Mouse (Mus musculus) ES-CJ7 (cell line): ENCODE measurements at regions not wholly inside any gene's neighbourhood (a gene's known extent, or its start where the extent isn't known, plus 50 kb on each side); places are given as distances from the start of the nearest gene placed in this dataset.
A peak's percentile ranks its signal among the peaks of the same experiment; 100 is the strongest.

ENCODE experiments used
- DNase-seq: peaks from one replicate; pipeline ENCODE4 v3.0.0; 2011; ENCODE audit warnings: low read depth, low spot score

DNA sequence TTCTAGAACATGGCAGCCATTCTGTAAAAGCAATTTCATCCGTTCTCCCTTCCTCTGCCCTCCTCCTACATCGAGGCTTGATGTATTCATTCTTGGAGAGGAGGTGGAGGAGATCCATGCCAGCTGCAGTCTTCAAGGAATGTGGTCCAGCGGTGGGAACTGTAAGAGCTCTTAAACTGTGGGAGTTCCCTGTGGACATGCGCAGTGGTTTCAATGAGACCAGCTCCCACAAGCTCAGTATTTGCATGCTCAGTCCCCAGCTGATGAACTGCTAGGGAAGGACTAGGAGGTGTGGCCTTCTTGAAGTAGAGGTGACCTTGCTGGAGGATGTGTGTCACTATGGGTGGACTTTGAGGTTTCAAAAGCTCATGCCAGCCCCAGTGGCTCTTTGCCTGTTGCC is 163.7 kb upstream of the Ctnnb1 start:
- peak; percentile 59 for DNase-seq

DNA sequence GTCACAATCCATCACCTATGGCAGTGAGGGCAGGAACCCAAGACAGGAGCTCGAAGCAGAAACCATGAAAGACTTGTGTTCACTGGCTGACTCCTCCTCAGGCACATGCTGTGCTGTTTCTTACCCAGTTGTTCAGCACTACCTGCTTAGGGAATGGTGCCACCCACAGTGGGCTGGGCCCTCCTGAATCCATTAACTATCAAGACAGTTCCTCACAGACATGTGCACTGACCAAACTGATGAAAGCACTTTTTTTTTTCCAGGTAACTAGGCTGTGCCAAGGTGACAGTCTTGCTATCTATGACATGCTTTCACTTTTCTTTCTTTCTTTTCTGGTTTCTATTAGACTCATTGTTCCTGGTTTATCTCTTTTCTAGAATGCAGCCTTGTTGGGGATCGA is 162.1 kb upstream of the Ctnnb1 start:
- no peak for DNase-seq

DNA sequence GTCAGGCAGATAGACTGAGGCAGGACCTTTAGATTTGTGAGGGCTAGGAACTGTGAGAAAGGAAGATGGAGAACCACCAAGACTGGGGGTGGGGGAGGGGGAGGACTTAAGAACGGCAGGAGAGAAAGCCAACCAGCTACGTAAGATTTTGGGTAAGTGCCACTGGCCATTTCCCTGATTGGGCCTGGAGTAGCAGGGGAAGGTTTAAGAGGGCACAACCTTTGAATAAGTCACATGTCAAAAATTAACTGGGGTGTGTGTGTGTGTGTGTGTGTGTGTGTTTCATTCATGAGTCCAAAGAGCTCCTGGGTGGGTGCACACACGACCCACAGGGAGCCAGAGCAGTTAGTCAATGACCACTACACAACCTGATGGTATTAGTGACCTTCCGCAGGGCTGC is 161.6 kb upstream of the Ctnnb1 start:
- DNase-seq, result no peak

DNA sequence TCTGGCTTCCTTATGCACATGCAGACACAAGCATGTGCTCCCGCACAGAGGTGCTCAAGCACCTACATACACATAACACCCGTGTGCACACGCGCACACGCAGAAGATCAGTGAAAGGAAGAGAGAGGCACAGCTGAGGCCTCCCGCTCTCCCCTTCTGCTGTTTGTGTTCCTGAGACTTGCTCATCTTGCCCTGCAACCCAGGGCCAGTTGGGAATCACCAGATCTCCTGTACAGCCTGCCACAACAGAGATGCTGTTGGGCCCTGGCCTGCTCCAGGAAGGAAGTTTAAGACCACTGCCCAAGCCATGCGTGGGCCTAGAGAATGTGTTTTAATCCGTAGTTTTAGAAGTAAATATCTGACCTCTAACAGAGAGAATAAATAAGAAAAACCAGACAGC is 160.0 kb upstream of the Ctnnb1 start:
- DNase-seq, result no peak

DNA sequence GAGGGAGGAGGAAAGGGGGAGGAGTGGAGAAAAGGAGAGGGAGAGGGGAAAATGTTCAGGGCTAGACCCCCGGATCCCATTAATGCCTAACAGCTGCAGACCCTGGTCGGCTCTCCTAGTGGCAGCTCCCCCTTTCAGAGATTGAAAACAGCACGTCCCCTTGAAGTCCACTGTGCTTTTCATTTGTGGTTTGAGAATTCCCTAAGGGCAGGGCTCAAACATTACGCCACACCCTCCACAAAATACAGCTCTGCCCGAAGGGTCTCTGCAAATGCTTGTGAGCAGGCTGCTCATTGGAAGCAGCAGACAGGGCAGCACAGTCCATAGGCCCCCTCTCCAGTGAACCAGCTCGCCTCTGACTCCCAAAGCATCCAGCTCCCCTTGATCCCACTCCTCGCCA is 159.3 kb upstream of the Ctnnb1 start:
- no peak for DNase-seq

DNA sequence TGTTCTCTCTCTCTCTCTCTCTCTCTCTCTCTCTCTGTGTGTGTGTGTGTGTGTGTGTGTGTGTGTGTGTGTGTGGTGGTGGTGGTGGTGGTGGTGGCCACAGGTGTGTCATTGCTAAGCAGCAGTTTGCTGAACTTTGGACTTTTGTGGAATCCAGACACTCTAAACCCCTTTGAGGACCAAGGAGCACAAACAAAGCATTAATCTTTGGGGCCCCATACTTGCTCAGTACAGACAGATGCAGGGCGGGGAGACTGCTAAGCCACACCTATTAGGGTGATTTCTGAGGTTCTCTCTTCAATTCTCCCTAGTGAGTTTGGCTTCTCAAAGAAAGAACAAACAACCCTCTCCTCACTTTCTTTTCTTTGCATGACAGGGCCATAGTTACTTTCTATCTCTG is 158.1 kb upstream of the Ctnnb1 start:
- no peak for DNase-seq

DNA sequence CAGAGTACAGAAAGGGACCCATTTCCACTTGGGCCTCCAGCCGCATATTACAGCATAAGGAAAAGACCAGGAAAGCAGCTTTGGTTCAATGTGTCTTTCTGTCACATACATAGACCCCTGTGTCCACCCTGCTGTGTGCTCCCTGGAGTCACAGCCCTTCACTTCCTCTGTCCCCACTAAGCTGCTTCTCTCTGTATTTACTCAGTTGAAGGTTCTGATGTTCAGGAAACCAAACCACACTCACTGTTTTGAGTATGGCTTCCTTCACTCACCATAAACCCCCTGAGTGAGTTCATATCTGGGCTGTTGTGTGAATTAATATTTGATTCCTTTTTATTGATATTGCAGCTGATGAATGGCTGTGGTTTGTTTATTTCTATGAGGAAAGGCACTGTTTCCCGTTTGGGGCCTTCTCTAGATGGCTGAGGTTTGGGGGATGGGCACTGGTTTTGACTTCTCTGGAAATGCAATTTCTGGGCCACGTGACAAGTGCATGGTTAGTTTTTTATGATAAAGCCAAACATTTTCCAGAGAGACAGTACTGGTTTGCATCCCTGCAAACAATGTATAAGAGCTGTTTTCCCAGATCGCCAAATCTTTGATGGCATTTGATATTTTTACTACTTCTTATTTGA is 157.0 kb upstream of the Ctnnb1 start:
- no peak for DNase-seq

DNA sequence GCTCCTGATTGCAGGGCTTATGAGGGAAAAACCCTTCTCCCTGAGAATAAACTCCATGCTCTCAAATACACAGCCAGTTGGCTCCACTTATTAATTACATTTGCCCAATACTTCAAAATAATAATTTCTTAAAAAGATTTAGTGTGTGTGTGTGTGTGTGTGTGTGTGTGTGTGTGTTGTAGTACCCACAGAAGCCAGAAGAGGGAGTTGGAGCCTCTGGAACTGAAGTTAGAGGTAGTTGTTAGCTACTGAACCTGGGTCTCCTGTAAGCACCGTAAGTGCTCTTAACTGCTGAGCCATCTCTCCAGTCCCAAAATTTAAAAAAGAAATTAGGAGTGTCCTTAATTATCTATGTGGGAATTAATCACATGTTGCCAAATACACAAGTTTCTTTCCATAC is 154.8 kb upstream of the Ctnnb1 start:
- peak; percentile 36 for DNase-seq

DNA sequence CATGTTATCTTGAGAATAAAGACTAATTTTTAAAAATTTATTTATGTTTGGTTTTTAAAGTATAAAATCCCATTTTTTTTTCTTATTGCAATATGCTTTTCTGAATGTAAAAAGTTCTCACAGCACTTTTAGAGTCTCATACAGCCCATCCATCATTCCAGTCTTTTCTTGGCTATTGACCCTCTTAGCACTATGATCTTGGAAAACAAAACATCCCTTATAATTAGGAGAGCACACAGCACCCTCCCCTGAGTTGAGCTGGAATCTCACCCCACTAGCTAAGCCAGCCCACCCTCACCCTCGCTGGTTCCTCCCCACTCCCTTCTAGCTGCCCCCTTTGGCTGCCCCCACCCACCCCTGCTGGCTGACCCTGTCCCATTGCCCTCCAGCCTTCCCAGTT is 154.2 kb upstream of the Ctnnb1 start:
- DNase-seq, result no peak

DNA sequence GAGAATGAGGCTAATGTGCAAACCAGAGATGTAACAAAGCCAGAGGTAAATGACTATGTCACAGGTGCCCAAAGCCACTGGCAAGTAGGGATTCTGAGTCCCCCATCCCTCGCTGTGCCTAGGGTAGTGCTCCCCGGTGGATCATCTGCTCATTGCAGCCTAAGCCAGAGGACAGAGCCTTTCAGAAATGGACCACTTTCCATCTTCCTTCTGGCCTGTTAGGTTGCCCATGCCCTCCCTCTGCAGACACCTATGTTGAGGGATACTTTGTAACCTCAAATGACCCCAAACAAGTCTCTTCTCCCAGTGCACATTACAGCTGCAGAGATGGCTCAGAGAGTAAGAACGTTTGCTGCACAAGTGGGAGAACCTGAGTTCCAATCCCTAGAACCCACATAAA is 153.3 kb upstream of the Ctnnb1 start:
- DNase-seq, result no peak

DNA sequence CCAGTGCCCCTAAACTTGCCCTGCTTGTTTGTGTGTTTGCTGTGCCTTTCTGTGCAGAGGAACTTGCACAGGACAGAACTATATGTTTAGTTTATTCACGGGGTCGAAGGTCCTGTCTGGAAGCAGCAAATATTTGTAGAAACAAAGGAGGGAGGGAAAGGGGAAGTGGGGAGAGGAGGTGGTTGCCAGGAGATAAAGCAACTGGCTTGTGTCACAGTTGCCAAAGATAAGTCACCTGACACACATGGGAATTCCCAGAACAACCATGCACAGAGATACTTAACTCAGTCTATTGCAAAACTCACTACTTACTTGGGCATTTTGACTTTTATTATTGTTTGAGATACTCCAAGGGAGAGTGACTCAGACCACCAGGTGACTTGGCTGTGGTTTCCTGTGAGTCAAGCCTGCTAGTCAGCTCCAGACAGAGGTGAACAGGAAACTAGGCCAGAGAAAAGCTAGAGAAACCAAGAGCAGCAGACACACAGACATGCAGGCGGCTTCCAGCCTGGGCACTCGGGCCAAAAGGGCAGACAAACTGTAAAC is 152.5 kb upstream of the Ctnnb1 start:
- no peak for DNase-seq

DNA sequence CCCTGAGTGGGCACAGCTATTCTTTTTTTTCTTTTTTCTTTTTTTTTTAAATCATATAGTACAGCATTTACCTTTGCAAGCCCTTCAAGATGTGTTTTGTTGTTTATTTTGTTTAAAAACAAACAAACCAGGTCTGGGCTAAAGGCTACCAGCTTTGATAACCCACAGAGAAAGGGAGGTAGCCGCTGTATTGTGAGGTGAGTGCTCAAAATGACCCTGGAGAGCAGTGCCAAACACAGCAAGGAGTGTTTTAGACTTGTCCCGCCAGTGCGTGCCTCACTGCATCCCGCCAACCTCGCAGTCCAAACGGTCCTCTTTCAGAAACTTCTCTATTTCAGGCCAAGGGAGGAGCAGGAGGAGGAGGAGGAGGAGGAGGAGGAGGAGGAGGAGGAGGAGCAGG is 152.0 kb upstream of the Ctnnb1 start:
- DNase-seq, result no peak

DNA sequence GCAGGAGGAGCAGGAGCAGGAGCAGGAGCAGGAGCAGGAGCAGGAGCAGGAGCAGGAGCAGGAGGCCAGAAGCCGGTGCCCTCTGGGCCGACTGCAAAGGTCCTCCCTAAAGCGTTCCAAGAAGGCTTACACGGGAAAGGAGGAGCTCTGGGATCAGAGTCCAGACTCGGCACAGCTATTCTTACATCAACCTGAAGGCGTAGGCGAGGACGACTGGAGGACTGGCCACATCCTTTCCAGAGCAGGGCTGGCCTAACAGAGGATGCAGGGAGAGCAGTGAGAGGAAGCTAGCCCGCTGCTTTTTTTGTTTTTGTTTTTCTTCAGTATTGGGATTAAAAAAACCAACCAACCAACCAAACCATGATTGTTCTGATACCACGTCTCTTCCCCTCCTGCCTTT is 151.5 kb upstream of the Ctnnb1 start:
- DNase-seq, result no peak

DNA sequence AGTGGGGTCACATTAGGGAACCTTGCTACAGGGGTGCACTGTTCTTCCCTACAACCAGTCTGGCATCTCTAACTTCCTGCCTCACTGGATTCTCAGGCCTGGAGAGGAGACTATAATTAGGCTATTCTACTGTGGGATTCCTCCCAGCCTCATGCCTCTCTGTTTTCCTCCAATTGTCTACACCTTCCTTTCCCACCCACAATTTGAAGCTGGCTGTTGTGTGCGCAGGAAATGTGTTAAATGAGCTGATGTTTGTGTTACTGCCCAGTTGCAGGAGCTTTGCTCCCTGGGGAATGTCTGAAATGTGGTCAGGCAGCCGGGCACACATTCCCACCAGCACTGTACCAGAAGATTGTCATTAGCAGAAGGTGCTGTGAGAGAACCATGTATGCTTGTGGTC is 150.6 kb upstream of the Ctnnb1 start:
- DNase-seq, result no peak

DNA sequence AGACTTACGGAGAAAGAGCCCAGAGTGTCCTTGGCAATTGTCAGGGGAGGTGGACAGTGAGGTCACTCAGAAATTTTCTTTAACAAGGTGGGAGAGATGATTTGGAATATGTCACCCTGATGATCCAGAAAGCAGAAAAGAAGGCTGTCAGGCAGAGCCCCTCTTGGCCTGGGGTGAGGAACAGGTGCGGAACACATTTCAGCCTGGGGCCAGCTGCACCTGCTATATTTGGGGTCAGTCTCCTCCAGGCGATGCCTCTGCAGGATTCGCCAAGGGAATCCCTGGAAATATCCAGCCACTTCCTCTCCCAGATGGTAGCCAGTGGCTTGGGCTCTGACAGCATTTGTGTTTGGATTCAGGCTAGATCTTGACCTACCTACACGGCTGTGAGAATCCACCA is 134.8 kb upstream of the Ctnnb1 start:
- no peak for DNase-seq

DNA sequence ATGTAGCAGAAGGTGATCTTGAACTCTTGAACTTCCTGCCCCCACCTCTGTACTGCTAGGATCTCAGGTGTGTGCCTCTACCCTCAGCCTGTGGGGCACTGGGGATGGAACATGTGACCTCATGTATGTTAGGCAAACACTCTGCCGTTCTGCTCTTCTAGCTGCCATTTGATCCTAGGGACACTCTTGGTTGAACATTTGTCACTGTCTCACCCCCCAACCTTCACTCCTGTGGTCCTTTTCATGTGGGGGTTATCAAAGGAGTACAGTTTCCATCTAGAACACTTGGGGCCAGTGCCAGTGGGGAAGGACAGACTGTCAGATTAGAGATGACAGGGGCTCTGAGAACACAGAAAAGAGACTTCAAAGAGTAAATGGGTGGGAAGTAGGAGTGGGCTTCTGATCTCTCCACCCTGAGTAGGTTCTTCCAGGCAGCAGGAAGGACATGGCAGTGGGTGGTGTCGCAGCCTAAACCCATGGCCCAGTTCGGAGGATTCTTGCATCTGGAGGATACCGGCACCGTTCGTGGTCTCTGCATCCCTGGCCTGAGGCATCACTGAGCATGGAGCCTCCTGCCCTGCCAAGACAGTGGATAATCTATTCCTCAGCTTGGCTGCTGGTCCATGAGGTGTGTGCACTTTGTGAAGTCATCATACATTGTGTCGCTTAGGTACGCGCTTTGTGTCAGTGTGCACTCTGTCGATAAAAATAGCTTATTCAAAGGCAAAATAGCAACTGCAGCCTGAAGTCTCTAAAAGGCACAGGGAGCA is 132.7 kb upstream of the Ctnnb1 start:
- no peak for DNase-seq

DNA sequence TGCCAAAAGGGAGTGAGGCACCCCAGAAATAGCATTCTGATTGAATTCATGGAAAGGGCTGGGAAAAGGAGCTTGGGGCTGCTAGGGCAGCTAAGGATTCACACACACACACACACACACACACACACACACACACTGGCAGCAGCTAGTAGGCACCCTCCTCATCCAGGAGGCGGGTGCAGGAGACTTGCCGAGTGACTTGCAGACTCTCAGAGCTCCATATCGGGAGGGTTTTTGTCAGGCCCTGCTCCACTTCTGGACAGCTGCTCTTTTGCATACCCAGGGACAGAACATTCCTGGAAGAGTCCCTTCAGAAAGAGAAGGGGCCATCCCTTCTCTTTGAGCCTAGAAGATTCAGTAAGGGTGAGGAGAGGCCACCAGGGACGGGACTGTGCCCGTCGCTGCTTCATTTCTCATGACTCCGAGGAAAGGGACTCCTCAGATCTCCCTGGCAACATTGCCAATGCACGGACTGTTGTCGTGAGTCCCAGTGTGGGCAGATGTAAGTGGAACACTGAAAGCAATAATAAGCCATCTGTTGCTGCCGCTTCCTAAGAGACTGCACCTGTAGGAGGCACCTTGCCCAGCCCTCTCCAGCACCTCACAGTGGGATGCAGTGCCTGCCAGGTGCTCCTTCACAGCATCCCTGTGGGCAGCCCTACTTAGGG is 130.9 kb upstream of the Ctnnb1 start:
- DNase-seq, result no peak

DNA sequence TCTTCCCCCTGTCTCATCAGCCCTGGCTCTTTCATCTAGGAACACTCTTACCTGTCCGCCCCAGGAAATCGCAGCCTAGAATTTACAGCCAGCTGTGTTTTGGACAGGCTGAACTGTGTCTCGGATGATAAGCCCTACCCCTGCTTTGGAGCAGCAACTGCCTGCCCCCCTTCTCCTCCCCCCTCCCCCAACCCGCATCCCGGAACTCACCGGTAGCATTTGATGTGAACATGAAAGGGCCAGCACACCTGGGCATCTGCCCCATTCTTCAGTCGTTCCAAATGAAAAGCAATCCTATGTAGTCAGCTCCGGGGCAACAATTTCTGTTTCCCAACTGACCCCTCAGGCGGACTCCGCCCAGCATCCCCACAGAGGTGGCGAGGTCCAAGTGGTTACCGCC is 130.1 kb upstream of the Ctnnb1 start:
- DNase-seq, result no peak

DNA sequence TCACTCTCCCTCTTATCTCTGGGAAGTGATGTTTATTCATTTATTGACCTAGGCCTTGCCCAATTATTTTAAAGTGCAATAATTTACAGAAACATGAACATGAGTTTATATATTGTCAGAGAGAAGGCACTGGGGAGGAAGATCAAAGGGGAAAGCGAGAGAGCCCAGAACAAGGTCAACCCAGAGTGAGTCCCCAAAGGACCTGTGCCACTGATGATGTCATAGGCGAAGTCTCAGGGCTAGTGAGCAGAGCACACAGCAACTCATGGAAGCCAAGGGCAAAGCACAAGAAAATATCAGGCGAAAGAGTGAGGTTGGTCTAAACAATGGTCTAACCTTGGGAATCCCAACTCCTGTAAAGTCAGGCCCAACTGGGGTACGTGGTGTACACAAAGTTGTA is 126.4 kb upstream of the Ctnnb1 start:
- DNase-seq, result no peak

DNA sequence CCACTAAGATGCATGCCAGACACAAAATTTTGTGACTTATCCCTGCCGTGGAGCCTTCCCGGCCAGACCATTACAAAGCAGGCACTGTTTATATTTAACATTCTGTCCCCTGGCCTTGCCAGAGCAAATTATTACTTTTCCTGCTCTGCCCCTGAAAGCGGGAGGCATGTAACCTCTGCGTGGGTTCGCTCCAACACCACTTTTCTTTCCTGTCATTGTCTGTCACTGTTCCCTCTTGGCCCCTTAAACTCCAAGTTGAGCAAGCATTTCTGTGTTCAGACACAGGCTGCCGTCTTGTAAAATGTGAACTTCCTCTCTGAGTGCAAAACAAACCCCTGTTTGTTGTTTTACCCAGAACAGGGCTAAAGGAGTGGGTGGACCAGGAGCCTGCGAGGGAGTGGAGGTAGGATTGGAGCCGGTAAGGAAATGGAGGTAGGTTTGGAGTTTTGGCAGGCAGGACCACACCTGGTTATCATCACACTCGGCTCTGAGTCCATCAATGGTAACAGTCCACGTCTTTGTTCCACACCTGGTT is 124.2 kb upstream of the Ctnnb1 start:
- no peak for DNase-seq

DNA sequence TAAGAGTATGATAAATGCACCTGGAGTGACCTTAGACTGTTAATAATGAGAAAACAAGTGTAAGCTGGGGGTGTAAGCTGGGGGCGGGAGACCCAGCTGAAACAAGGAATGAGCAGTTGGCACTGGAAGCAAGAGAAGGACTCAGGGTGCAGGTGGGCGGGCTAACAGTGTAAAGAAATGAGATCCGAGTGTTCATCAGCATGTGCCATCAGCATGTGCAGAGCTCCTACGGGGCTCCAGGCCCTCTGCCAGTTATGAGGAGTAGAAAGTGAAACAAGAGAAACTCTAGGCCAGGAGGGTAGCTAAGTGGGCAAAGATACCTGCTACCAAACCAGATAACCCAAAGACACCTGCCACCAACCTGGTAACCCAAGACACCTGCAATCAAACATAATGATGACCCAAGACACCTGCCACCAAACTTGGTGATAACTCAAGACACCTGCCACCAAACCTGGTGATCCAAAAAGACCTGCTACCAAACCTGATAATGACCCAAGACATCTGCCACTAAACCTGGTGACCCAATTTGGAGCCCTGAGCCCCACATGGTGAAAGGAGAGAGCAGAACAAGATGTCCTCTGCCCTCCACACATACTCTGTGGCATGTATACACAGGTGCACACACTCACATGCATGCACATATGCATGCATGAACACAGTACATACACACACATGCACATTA is 120.1 kb upstream of the Ctnnb1 start:
- no peak for DNase-seq

DNA sequence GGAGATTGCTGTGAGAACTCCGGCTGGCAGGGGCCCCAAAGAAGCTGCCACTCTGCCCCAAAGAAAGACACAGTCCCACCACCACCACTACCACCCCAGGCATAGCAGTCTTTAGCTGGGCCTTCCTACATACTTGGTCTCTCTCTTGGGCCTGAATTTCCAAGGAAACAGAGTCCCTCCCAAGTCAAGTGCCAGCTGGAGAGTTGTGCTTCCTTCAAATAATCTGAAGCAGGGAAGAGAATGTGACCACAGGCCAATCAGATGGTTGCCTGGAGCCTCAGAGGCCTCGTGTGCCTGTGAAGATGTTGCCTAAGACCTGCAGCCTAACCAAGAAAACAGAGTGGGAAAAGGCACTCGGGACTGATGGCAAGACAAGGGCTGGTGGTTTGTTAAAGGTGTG is 117.5 kb upstream of the Ctnnb1 start:
- no peak for DNase-seq
